In genomic region chr2:104109528-104109927, GRCm38 (mm10) we compare ENCODE assay signal across 20 mouse cellular contexts. TPM values are rescaled to one million over a fixed set of nuclear protein-coding genes. Genes with fewer than 3 reads are reported as not detected.
DNase-seq lines count a peak whose midpoint lies in the region; ATAC-seq and TF ChIP-seq lines count a peak whose summit lies in the region.
"Had no signal": no experiment of that assay in that cellular context is flagged by ENCODE, and none has a peak within 500 bp of the region (broad histone marks: within the 10 kb centered on the region; RNA-seq: fewer than 3 reads in every experiment).

No protein-coding gene starts in this region.

- peaks cover 12% of the 10 kb centered on the region for H3K4me1 ChIP-seq in heart, embryonic 10.5 days
- peaks cover 18% of the 10 kb centered on the region for H3K4me1 ChIP-seq in liver, adult 2 months (ENCODE audit: control insufficient read depth, insufficient read depth, low read length)
- peaks cover 28% of the 10 kb centered on the region for H3K4me1 ChIP-seq in bone marrow macrophage, adult 2 months (ENCODE audit: control insufficient read depth, insufficient read depth, low read length)
- H3K4me1 ChIP-seq in liver, embryonic 15.5 days (replicated peaks): peaks cover 56% of the 10 kb centered on the region
- H3K4me1 ChIP-seq in forebrain, embryonic 10.5 days: 0 out of 2 replicates have a peak, but pooled peaks cover 7% of the 10 kb centered on the region
- H3K4me1 ChIP-seq: limb, embryonic 13.5 days; neural tube, embryonic 13.5 days had no signal

- H3K4me2 ChIP-seq in liver, embryonic 15.5 days: no peak overlapping the region
- H3K4me2 ChIP-seq: hindbrain, embryonic 14.5 days; limb, embryonic 13.5 days; neural tube, embryonic 13.5 days had no signal

- intact Hi-C loops in heart, postnatal 10 days (cut with DNase I): no loop called here

- no peak for ATAC-seq in liver, embryonic 15.5 days (ENCODE audit: insufficient read depth)
- ATAC-seq: forebrain, postnatal 0 days had no signal

- WGBS in heart, embryonic 10.5 days: 35% methylated on average over 2 of the region's 2 CpGs
- 78% methylated on average over 2 of the region's 2 CpGs for WGBS in liver, adult 2 months
- 28% methylated on average over 2 of the region's 2 CpGs for WGBS in liver, embryonic 15.5 days (ENCODE audit: insufficient replicate concordance)
- WGBS in forebrain, embryonic 10.5 days: 75% methylated on average over 2 of the region's 2 CpGs

- peak overlapping the region; percentile 86 for H3K27ac ChIP-seq in heart, embryonic 10.5 days
- H3K27ac ChIP-seq in liver, adult 2 months (replicated peaks; ENCODE audit: insufficient read depth, low read depth, low read length): peak overlapping the region; percentile 10; the same call in 1 of the 2 replicates
- H3K27ac ChIP-seq in bone marrow macrophage, adult 2 months (ENCODE audit: insufficient read depth, low read depth, low read length): peak overlapping the region; percentile 71
- H3K27ac ChIP-seq in liver, embryonic 15.5 days (replicated peaks): 0 out of 2 replicates have a peak overlapping the region, but pooled peaks have one; percentile 22
- no peak overlapping the region for H3K27ac ChIP-seq in forebrain, embryonic 10.5 days
- H3K27ac ChIP-seq: hindbrain, embryonic 14.5 days; left cerebral cortex, adult 2 months; limb, embryonic 13.5 days; neural tube, embryonic 13.5 days had no signal

- TF ChIP-seq POLR2A in liver, adult 2 months (IDR thresholded peaks at IDR 0.05; ENCODE audit: extremely low read depth, insufficient read depth, low read length): no peak
- no peak for TF ChIP-seq POLR2A in bone marrow macrophage, adult 2 months (IDR thresholded peaks at IDR 0.05; ENCODE audit: borderline replicate concordance, low read depth, low read length)

- peak; percentile 77 for DNase-seq in heart, embryonic 10.5 days (ENCODE audit: low spot score)
- no peak for DNase-seq in heart, postnatal 10 days
- no peak for DNase-seq in liver, adult 2 months (ENCODE audit: extremely low read depth, low read depth, low spot score)
- DNase-seq in liver: no peak
- DNase-seq in layer of hippocampus, adult 8-10 months (ENCODE audit: low spot score in 2 of 2): no peak
- DNase-seq in forebrain, embryonic 10.5 days (ENCODE audit: extremely low spot score, low spot score): no peak
- DNase-seq: adrenal gland, postnatal 36 days; cerebellum, adult 11 months; forebrain, postnatal 0 days; gastrocnemius, postnatal 25 days; kidney, adult 9 months; thymus, postnatal 25 days had no signal

- H3K9me3 ChIP-seq in heart, embryonic 10.5 days: no peaks in the 10 kb centered on the region
- H3K9me3 ChIP-seq in liver, embryonic 15.5 days (replicated peaks): no peaks in the 10 kb centered on the region
- H3K9me3 ChIP-seq in forebrain, embryonic 10.5 days: no peaks in the 10 kb centered on the region
- H3K9me3 ChIP-seq: limb, embryonic 13.5 days; neural tube, embryonic 13.5 days had no signal

- no peaks in the 10 kb centered on the region for H3K27me3 ChIP-seq in heart, embryonic 10.5 days (ENCODE audit: insufficient read depth, poor library complexity, severe bottlenecking)
- H3K27me3 ChIP-seq in liver, adult 2 months (ENCODE audit: control insufficient read depth, insufficient read depth, low read length): no peaks in the 10 kb centered on the region
- no peaks in the 10 kb centered on the region for H3K27me3 ChIP-seq in liver, embryonic 15.5 days
- no peaks in the 10 kb centered on the region for H3K27me3 ChIP-seq in forebrain, embryonic 10.5 days (ENCODE audit: poor library complexity, severe bottlenecking)
- H3K27me3 ChIP-seq: limb, embryonic 13.5 days; neural tube, embryonic 13.5 days had no signal

- H3K4me3 ChIP-seq in heart, embryonic 10.5 days: no peak overlapping the region
- no peak overlapping the region for H3K4me3 ChIP-seq in liver, adult 2 months (ENCODE audit: insufficient read depth, low read depth, low read length)
- H3K4me3 ChIP-seq in bone marrow macrophage, adult 2 months (ENCODE audit: insufficient read depth, low read length): no peak overlapping the region
- no peak overlapping the region for H3K4me3 ChIP-seq in liver, embryonic 15.5 days (replicated peaks)
- H3K4me3 ChIP-seq in forebrain, embryonic 10.5 days: no peak overlapping the region
- H3K4me3 ChIP-seq: left cerebral cortex, adult 2 months; limb, embryonic 13.5 days; neural tube, embryonic 13.5 days had no signal

- H3K9ac ChIP-seq in liver, adult 2 months (ENCODE audit: low read depth, low read length): no peak overlapping the region
- H3K9ac ChIP-seq in liver, embryonic 15.5 days: no peak overlapping the region
- H3K9ac ChIP-seq: forebrain, postnatal 0 days; hindbrain, embryonic 14.5 days; limb, embryonic 13.5 days; neural tube, embryonic 13.5 days had no signal

- peaks cover 3% of the 10 kb centered on the region; the same call in 1 of the 2 replicates for H3K79me2 ChIP-seq in liver, adult 2 months (ENCODE audit: control insufficient read depth, insufficient read depth, low read length)

- TF ChIP-seq CTCF in liver, adult 2 months (IDR thresholded peaks at IDR 0.05; ENCODE audit: low read depth, low read length): no peak
- TF ChIP-seq CTCF in bone marrow macrophage, adult 2 months (IDR thresholded peaks at IDR 0.05; ENCODE audit: low read depth, low read length): no peak

- H3K36me3 ChIP-seq in heart, embryonic 10.5 days: peaks cover 19% of the 10 kb centered on the region
- 0 out of 2 replicates have a peak, but pooled peaks cover under 1% of the 10 kb centered on the region for H3K36me3 ChIP-seq in liver, adult 2 months (ENCODE audit: control insufficient read depth, insufficient read depth, low read length)
- peaks cover 48% of the 10 kb centered on the region for H3K36me3 ChIP-seq in liver, embryonic 15.5 days (replicated peaks)
- H3K36me3 ChIP-seq in forebrain, embryonic 10.5 days (replicated peaks): peaks cover 6% of the 10 kb centered on the region; the same call in 1 of the 2 replicates
- H3K36me3 ChIP-seq: limb, embryonic 13.5 days; neural tube, embryonic 13.5 days had no signal

RNA-seq across cellular contexts. Expression of gene A930018P22Rik, which starts 13.0 kb away (rescaled TPM):
- polyA plus RNA-seq in heart, embryonic 10.5 days (2016; fragmentation: Nextera tagmentation; extraction: Ambion mirVana): 0.55 and 0.71 TPM in 2 replicates
- total RNA-seq in heart, postnatal 10 days (2021): under 1 TPM; 0.55 to 0.77 TPM
- total RNA-seq in liver, adult 2 months (2014; rRNA removed): 0.18 TPM in 1 of 2 replicates, not detected in the other
- 0.26 and 0.35 TPM in 2 replicates for polyA plus RNA-seq in liver, adult 2 months (2012; rRNA removed)
- not detected in 2 replicates for polyA plus RNA-seq in bone marrow macrophage, adult 2 months (2012; ENCODE audit: insufficient read depth, insufficient read length, missing spikeins)
- polyA plus RNA-seq in liver, embryonic 15.5 days (2015; fragmentation: Nextera tagmentation; extraction: Ambion mirVana): 0.36 and 0.77 TPM in 2 replicates
- under 1 TPM in 1 of 4 experiments, not detected in 3; 0.54 TPM for total RNA-seq in layer of hippocampus, adult 8-10 months (2022)
- not detected in 2 replicates for polyA plus RNA-seq in forebrain, embryonic 10.5 days (2016; fragmentation: Nextera tagmentation; extraction: Ambion mirVana)
- polyA plus RNA-seq: forebrain, postnatal 0 days; hindbrain, embryonic 14.5 days; limb, embryonic 13.5 days had no signal

RNA-seq across cellular contexts. Expression of gene Cd59a, which starts 13.9 kb away (rescaled TPM):
- 70.8 and 82.0 TPM in 2 replicates for polyA plus RNA-seq in heart, embryonic 10.5 days (2016; fragmentation: Nextera tagmentation; extraction: Ambion mirVana)
- 10 to 100 TPM; 33.9 to 35.6 TPM for total RNA-seq in heart, postnatal 10 days (2021)
- 62.5 and 69.5 TPM in 2 replicates for total RNA-seq in liver, adult 2 months (2014; rRNA removed)
- polyA plus RNA-seq in liver, adult 2 months (2012; rRNA removed): 28.6 and 39.5 TPM in 2 replicates
- 16.3 and 17.4 TPM in 2 replicates for polyA plus RNA-seq in bone marrow macrophage, adult 2 months (2012; ENCODE audit: insufficient read depth, insufficient read length, missing spikeins)
- 90.3 and 92.5 TPM in 2 replicates for polyA plus RNA-seq in liver, embryonic 15.5 days (2015; fragmentation: Nextera tagmentation; extraction: Ambion mirVana)
- 1 to 10 TPM; 3.9 to 7.6 (median 5.0) TPM for total RNA-seq in layer of hippocampus, adult 8-10 months (2022)
- polyA plus RNA-seq in forebrain, embryonic 10.5 days (2016; fragmentation: Nextera tagmentation; extraction: Ambion mirVana): 19.6 and 19.9 TPM in 2 replicates

RNA-seq across cellular contexts. Expression of gene Cd59b, which starts 39.9 kb away (rescaled TPM):
- 4.3 and 8.4 TPM in 2 replicates for polyA plus RNA-seq in heart, embryonic 10.5 days (2016; fragmentation: Nextera tagmentation; extraction: Ambion mirVana)
- 1 to 10 TPM; 2.4 to 2.5 TPM for total RNA-seq in heart, postnatal 10 days (2021)
- 9.5 and 20.7 TPM in 2 replicates for total RNA-seq in liver, adult 2 months (2014; rRNA removed)
- 17.7 and 28.1 TPM in 2 replicates for polyA plus RNA-seq in liver, adult 2 months (2012; rRNA removed)
- polyA plus RNA-seq in bone marrow macrophage, adult 2 months (2012; ENCODE audit: insufficient read depth, insufficient read length, missing spikeins): 1.9 and 2.1 TPM in 2 replicates
- polyA plus RNA-seq in liver, embryonic 15.5 days (2015; fragmentation: Nextera tagmentation; extraction: Ambion mirVana): 11.0 and 11.4 TPM in 2 replicates
- 1 to 10 TPM in 2 of 4 experiments, under 1 TPM in 1, not detected in 1; 0.85 to 2.1 (median 1.6) TPM for total RNA-seq in layer of hippocampus, adult 8-10 months (2022)
- 3.4 TPM in 2 replicates for polyA plus RNA-seq in forebrain, embryonic 10.5 days (2016; fragmentation: Nextera tagmentation; extraction: Ambion mirVana)

RNA-seq across cellular contexts. Expression of gene Gm10799, which starts 41.2 kb away (rescaled TPM):
- polyA plus RNA-seq in heart, embryonic 10.5 days (2016; fragmentation: Nextera tagmentation; extraction: Ambion mirVana): not detected in 2 replicates
- not detected for total RNA-seq in heart, postnatal 10 days (2021)
- total RNA-seq in liver, adult 2 months (2014; rRNA removed): not detected in 2 replicates
- not detected in 2 replicates for polyA plus RNA-seq in liver, adult 2 months (2012; rRNA removed)
- not detected in 2 replicates for polyA plus RNA-seq in bone marrow macrophage, adult 2 months (2012; ENCODE audit: insufficient read depth, insufficient read length, missing spikeins)
- polyA plus RNA-seq in liver, embryonic 15.5 days (2015; fragmentation: Nextera tagmentation; extraction: Ambion mirVana): not detected in 2 replicates
- total RNA-seq in layer of hippocampus, adult 8-10 months (2022): not detected
- not detected in 2 replicates for polyA plus RNA-seq in forebrain, embryonic 10.5 days (2016; fragmentation: Nextera tagmentation; extraction: Ambion mirVana)
- total RNA-seq: adrenal gland, postnatal 36 days; forebrain, postnatal 0 days; gastrocnemius, postnatal 25 days; left cerebral cortex, adult 2 months had no signal
- polyA plus RNA-seq: cortical plate, adult 2 months; forebrain, postnatal 0 days; hindbrain, embryonic 14.5 days; limb, embryonic 13.5 days; neural tube, embryonic 13.5 days; stomach, embryonic 16.5 days had no signal

RNA-seq across cellular contexts. Expression of gene Gm10912, which starts 43.9 kb away (rescaled TPM):
- not detected in 2 replicates for polyA plus RNA-seq in heart, embryonic 10.5 days (2016; fragmentation: Nextera tagmentation; extraction: Ambion mirVana)
- total RNA-seq in heart, postnatal 10 days (2021): under 1 TPM in 1 of 2 experiments, not detected in 1; 0.25 TPM
- total RNA-seq in liver, adult 2 months (2014; rRNA removed): 0.40 and 0.65 TPM in 2 replicates
- polyA plus RNA-seq in liver, adult 2 months (2012; rRNA removed): 0.11 TPM in 1 of 2 replicates, not detected in the other
- polyA plus RNA-seq in bone marrow macrophage, adult 2 months (2012; ENCODE audit: insufficient read depth, insufficient read length, missing spikeins): 0.66 TPM in 1 of 2 replicates, not detected in the other
- polyA plus RNA-seq in liver, embryonic 15.5 days (2015; fragmentation: Nextera tagmentation; extraction: Ambion mirVana): 0.10 and 0.13 TPM in 2 replicates
- total RNA-seq in layer of hippocampus, adult 8-10 months (2022): under 1 TPM; 0.28 to 0.81 (median 0.60) TPM
- not detected in 2 replicates for polyA plus RNA-seq in forebrain, embryonic 10.5 days (2016; fragmentation: Nextera tagmentation; extraction: Ambion mirVana)
- total RNA-seq: forebrain, postnatal 0 days had no signal
- polyA plus RNA-seq: forebrain, postnatal 0 days; hindbrain, embryonic 14.5 days; neural tube, embryonic 13.5 days; stomach, embryonic 16.5 days had no signal
